ENCODE assay signal across 26 mouse cellular contexts in the genomic region with DNA sequence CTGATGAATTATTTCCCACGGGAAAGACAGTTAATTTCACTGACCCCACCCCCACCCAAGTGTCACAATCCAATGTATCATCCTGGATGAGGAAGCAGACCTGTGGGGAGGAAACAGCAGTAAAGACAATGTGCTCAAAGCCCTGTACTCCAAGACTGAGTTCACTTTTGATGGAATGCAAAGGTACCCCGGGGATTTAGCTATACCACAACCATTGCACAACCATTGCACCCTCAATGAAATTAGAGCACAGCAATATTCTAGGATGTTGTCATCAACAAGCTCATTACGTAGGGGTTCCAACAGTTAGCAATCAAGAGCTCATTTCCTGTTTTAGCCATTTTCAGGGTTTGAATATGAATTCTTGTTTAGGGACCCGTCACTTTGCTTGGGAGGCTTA.
"Had no signal": no experiment of that assay in that cellular context is flagged by ENCODE, and none has a peak within 500 bp of the region (broad histone marks: within the 10 kb centered on the region; RNA-seq: fewer than 3 reads in every experiment).

No protein-coding gene starts in this region.

- H3K4me3 ChIP-seq: heart, embryonic 10.5 days; heart, embryonic 12.5 days; hindbrain, embryonic 10.5 days; hindbrain, embryonic 12.5 days; intestine, embryonic 15.5 days; layer of hippocampus, adult 2 months; left cerebral cortex, adult 2 months; limb, embryonic 10.5 days; limb, embryonic 12.5 days; liver, embryonic 13.5 days had no signal

- H3K27me3 ChIP-seq: heart, embryonic 12.5 days; hindbrain, embryonic 12.5 days; intestine, embryonic 15.5 days; limb, embryonic 12.5 days; liver, embryonic 13.5 days had no signal

- H3K9me3 ChIP-seq: heart, embryonic 10.5 days; heart, embryonic 12.5 days; hindbrain, embryonic 10.5 days; hindbrain, embryonic 12.5 days; intestine, embryonic 15.5 days; limb, embryonic 10.5 days; limb, embryonic 12.5 days; liver, embryonic 13.5 days had no signal

- H3K9ac ChIP-seq: heart, embryonic 12.5 days; hindbrain, embryonic 12.5 days; hindbrain, embryonic 14.5 days; intestine, embryonic 15.5 days; limb, embryonic 12.5 days; liver, embryonic 13.5 days had no signal

- H3K27ac ChIP-seq: heart, embryonic 10.5 days; hindbrain, embryonic 10.5 days; hindbrain, embryonic 12.5 days; hindbrain, embryonic 14.5 days; intestine, embryonic 15.5 days; layer of hippocampus, adult 2 months; left cerebral cortex, adult 2 months; limb, embryonic 10.5 days; limb, embryonic 12.5 days; liver, embryonic 13.5 days had no signal

- DNase-seq: gastrocnemius, postnatal 14 days; gastrocnemius, postnatal 36 days; heart, adult 18-20 months; heart, postnatal 14 days; heart, postnatal 4 days; kidney, adult 18-20 months; kidney, adult 8-10 months; kidney, postnatal 10 days; kidney, postnatal 25 days; kidney, postnatal 4 days; liver; liver, embryonic 13.5 days had no signal

- H3K36me3 ChIP-seq: heart, embryonic 10.5 days; heart, embryonic 12.5 days; hindbrain, embryonic 10.5 days; hindbrain, embryonic 12.5 days; intestine, embryonic 15.5 days; limb, embryonic 10.5 days; limb, embryonic 12.5 days; liver, embryonic 13.5 days had no signal

- H3K4me1 ChIP-seq: hindbrain, embryonic 10.5 days; hindbrain, embryonic 12.5 days; intestine, embryonic 15.5 days; limb, embryonic 10.5 days; limb, embryonic 12.5 days; liver, embryonic 13.5 days had no signal

- H3K4me2 ChIP-seq: heart, embryonic 12.5 days; hindbrain, embryonic 12.5 days; hindbrain, embryonic 14.5 days; intestine, embryonic 15.5 days; limb, embryonic 12.5 days; liver, embryonic 11.5 days; liver, embryonic 13.5 days had no signal

- ATAC-seq: hindbrain, embryonic 16.5 days; inflammation-experienced regulatory T-cells, adult 6 months; intestine, embryonic 15.5 days; intestine, postnatal 0 days had no signal
